Mouse (Mus musculus) mesoderm, embryonic 11.5 days (tissue): ENCODE measurements at regions not wholly inside any gene's neighbourhood (a gene's known extent, or its start where the extent isn't known, plus 50 kb on each side); places are given as distances from the start of the nearest gene placed in this dataset.

ENCODE experiments used
- DNase-seq: peaks from one replicate; pipeline ENCODE4 v3.0.0-alpha.2; 2012; ENCODE audit warnings: low read depth, low spot score

DNA sequence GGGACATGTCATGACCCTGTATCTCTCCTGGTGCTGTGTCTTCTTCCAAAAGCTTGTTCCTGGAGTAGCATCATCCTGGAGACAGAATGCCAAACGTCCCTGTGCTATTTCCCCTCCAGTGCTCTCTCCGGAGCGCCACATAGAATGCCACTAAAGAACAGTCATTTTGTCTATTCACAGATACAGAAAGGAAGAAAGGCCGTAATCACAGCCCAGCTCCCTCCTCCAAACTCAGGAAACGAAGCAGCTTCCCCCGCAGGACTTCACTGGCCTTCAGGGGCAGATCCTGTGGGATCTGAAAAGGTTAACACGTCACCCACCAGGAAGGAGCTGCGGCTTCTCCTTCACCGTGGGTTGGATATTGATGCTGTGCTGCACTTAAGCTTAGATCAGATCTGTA is 140.7 kb downstream of the Usp46 start:
- no peak for DNase-seq

DNA sequence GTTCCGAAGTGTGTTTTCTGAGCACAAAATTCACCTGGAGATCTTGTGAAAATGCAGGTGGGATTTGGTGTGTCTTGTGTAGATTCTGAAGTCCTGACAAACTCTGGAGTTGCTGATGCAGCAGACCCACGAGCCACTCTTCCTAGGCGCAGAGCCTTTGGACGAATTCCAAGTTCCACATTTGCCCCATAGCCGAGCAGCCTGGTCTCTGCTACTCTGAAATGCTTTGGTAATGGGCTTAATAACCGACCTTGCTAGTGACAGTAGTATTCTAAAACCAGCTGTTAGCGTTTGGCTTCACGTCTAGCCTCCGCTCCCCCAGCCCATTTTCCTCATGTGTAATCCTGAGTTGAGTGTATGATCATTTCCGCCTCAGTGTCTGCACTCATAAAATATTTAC is 139.5 kb downstream of the Usp46 start:
- no peak for DNase-seq

DNA sequence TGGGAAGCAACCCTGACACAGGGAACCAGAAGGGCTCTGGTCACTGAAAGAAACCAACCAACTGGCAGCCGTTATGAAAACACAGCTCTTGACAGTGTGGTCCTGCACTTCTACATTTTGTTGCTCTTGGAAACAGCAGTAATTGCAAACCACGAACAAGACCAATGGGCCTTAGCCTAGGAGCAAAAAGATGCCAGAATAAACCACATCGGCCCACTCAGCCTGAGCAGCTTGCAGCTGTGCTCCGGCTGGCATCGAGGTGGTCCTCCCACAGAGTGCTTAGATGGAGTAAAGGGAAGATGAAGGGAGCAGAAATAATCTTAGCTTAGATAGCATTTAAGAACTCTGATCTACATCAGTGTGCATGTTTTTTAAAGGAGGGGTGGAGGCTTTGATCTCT is 138.0 kb downstream of the Usp46 start:
- DNase-seq: no peak

DNA sequence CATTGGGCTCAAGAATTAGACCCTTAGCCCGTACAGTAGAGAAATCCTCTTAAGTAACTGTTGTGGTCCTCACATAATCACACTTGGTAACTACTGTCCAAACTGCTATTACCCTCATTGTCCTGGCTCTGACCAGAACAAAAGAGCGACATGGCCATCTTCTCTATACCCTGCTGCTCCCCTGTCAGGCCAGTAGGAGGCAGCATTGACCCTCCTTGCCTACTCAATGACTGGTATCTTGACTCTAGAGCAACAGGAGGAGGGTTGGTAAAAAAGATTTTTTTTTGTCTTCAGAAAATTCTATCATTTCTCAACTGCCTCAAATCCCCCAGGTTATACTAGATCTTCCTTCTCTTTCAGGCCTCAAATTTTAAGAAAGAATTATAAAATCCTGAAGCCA is 130.4 kb downstream of the Usp46 start:
- peak; percentile 42 for DNase-seq

DNA sequence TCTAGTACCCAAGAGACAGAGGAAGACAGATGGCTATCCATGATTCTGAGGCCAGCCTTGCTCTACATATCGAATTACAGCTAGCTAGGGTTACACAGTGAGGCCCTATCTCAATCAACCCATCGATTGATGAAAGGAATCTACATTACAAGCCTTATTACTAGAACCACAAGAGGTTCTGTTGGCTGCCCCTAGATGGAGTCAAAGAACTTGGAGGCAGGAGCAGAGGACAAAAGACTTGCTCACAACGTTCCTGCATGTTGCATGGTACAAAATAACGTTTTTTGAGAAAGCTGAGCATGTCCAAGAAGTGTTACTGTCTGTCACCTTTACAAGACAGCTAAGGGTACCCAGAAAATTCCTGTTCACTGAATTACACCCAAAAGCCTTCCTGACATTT is 129.8 kb downstream of the Usp46 start:
- DNase-seq: no peak

DNA sequence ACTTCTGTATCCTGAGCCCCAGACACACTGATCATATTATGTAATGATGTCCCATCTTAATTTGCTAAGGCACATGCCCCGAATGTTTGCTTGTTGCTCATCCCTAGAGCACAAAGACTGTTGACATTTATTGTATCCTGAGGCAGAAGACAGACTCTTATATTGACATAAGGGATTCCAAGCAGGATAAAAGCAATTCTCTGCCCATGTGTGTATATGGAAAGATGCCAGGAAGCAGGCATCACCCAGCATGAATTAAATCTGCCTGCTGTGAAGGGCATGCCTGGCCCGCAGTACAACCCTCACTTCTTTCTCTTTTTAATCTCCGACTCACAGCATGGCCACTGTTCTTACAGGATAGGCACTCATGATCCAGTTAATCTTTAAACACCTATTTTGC is 125.3 kb downstream of the Usp46 start:
- no peak for DNase-seq

DNA sequence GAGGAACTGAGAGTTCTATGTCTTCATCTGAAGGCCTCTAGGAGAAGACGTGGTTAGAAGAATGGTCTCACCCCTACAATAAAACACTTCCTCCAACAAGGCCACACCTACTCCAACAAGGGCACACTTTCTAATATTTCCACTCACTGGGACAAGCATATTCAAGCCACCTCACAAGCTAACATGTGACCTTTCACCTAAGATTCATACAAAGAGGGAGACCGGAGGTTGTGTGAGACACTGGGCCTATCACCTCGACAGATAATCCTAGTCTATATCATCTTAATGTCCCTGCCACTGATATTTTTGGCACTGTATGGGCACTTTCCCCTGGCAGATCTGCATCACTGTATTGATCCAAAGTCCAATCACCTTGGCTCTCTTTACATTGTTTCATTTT is 122.6 kb downstream of the Usp46 start:
- DNase-seq: no peak

DNA sequence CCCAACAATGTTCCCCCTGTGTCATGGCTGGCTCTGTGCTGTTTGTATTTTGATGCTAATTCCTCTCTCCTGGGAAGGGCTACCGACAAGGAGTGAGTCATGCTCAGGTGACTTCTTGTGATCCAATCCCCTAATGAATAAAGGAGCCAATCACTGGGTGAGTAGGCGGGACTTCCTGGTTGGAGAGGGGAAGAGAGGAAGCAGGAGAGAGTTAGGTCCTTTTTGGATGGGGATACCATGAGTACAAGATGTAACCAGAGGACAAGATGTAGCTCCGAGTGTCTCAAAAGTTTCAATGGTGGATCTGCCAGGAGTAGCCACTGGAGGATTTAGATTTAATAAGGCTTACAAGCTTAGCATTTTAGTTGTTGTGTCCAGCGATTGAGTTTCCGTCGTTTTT is 122.1 kb downstream of the Usp46 start:
- DNase-seq: no peak

DNA sequence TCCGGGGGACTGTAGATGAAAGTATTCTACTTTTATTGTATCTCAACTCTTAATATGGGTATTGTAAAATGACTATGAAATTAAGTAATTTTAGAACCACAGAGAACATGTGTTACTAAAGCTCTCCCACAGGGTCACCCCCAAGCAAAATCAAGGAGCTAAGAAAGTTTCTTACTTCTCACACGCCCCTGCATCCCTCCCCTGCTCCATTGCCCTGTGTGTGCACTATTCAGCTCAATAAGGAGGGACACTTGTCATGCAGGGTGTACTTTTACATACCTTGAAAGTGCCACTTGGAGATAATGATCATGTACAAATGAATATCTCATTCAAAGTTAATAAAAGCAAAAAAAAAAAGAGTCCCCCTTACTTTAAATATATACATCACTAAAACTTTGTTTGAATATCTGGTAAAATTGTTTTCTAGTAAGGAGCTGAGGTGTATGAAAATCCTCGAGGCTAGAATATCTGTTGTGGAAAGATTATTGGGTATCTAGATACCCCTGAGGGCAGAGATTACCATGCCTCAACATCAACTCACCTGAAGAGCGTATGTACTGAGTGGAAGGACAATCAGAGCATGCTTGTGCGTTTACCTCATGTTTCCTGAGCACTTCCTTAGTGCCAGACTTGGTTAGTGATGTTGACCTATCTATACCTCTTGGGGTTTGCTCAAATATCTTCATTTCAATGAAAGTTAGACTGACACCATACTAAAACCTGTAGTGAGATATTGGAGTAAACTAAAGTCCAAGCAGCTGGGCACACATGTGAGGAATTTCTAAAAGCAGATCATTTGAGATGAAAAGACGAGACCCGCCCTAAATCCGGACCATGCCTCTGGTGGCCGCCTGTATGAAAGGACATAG is 120.0 kb downstream of the Usp46 start:
- no peak for DNase-seq
